Mouse (Mus musculus): ENCODE results near the gene Leap2.
A peak's percentile ranks its signal among the peaks of the same experiment; 100 is the strongest.

The Leap2 gene

GRCm38 (mm10) chr11:53423036-53423435, at the start of gene Leap2:
Gene Leap2 (minus strand): TSS chr11:53423170.
- DNase-seq (ENCODE audit: low spot score) = peak; percentile 75

DNA sequence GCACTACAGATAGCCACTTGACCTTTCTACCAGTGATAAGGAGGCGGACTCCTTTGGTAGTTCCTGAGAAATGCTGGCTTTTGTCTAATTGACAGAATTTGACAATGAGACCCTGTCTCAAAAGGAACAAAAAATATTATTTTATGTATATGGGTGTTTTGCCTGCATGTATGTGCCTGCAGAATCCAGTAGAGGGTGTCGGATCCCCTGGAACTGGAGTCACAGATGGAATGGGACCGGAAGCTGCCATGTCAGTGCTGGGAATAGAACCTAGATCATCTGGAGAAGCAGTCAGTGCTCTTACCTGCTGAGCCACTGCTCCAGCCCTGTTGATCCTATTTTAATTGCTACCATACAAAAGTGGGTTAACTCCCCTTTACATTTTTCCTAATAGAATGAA, 49.7 kb upstream of the Leap2 start:
- DNase-seq (ENCODE audit: low spot score) = no peak

DNA sequence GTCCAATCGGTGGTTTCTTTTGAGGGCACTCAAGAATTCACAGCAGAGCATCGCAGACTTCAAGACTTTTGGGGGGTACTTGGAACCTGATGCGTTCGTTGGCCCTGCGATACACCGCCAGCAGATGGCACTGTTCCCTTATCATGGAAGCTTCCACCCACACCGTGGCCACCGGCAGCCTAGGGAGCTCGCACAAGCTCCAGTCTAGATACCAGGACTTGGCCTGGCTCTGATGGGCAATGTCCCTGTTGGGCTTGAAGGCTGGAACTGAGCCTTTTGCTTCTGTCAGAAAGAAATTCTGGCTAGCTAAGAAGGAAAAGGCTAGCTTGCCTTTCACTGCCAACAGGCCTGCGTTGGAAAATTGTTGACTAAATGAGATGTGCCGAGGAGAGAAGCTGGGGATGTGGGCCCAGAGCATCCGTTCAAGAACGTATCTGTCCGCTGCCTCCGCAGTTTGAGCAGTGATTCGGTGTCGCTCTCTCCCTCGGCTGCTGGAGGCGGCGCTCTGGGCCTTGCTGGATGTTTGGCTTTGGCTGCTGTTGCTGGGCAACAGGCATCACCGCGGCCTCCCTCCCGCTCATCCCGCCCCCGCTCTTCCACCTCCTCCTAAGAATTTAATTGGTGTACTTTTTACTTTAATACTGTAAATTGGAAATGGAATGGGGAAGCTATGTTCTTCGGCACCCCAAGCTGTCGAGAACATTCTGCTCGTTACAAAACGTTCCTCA, 47.2 kb upstream of the Leap2 start, which contains the start of gene Gm9837:
Gene Gm9837, minus strand, starts transcription at position 512 of the 728 bp plus-strand sequence.
- peak; percentile 69 for DNase-seq (ENCODE audit: low spot score)

GRCm38 (mm10) chr11:53469294-53469967, 46.5 kb upstream of the Leap2 start:
- no peak for DNase-seq (ENCODE audit: low spot score)

DNA sequence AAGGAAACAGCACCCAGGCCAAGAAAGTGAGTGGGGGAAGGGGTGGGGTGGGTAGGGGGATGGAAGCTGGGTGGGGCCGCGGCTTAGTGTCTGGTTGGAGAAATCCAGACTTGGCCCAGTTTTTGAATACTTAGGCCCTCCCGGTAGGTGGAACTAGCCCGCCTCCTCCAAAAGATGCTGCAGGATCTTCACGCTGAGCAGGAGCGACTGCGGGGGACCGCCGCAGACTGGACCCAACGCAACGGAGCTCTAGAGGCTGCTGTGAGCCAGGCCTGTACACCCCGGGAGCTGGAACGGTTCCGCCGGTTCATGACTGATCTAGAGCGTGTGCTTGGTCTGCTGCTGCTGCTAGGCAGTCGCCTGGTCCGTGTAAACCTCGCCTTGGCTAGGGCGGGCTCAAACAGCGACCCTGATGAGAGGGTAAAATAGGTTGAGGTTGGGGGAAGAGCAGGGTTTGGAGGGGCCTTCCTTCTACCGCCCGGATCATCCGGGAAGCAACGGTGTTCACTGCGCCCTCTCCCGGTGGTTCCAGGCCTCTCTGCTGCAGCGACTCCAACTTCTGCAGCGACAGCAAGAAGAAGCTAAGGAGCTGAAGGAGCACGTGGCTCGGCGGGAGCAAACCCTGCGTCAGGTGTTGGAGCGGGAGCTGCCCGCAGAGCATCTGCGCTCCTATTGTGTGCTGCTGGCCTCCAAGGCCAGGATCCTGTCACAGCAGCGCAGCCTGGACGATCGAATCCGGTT, 43.4 kb upstream of the Leap2 start:
- DNase-seq (ENCODE audit: low spot score) = peak; percentile 69

DNA sequence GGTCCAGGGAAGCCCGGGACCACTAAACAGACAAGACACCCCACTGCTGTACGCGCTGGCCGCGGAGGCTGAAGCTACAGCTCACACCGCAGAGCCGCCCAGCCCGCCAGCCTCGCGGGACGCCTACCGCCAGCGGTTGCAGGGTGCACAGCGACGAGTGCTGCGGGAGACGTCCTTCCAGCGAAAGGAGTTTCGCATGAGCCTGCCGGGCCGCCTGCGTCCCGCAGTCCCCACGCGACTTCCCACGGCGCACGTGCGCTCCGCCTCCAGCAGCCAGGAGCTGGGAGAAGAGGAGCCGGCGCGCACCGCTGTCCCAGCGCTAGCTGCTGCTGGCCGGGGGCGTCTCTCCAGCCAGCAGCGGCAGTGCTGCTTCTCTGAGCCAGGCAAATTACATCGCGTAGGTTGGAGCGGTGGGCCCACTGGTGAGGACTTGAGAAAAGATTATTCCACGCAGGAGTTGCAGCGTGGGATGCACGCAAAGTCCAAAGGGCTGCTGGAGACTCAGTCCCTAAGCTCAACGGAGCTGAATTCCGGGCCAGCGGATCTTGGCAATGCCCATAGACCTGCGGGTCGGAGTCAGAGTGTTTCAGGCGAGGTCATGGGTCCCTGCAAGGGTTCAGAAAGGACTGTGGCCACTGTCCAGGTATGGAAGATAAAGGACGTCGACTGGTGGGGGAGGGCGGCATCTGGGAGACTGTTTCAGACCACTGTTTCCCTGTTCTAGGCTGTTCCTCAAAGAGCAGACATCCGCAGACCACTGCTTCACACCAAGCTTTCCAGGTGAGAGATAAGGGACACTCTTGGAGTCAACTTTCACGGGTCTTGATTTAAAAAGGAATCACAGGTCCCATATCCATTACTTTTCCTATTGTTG, 40.8 kb upstream of the Leap2 start:
- no peak for DNase-seq (ENCODE audit: low spot score)

GRCm38 (mm10) chr11:53461727-53462126, 38.8 kb upstream of the Leap2 start:
- DNase-seq (ENCODE audit: low spot score) = no peak

DNA sequence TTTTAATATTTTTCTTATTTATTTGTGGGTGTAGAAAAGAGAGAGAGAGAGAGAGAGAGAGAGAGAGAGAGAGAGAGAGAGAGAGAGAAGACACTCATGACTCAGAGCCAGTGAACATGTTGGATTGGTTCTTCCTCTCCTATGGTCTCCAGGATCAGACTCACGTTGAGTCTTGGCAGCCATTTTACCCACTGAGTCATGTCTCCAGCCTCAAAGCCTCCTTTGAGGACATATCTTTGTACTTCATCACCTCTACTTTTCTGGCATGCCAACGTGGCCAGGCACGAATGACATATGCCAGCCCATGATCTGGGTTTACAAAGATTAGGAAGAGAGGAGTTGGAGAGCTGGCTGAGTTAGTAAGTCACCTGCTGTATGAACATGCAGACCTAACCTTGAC, 37.2 kb upstream of the Leap2 start:
- DNase-seq (ENCODE audit: low spot score) = no peak

GRCm38 (mm10) chr11:53458996-53459395, 36.0 kb upstream of the Leap2 start:
- DNase-seq (ENCODE audit: low spot score) = no peak

DNA sequence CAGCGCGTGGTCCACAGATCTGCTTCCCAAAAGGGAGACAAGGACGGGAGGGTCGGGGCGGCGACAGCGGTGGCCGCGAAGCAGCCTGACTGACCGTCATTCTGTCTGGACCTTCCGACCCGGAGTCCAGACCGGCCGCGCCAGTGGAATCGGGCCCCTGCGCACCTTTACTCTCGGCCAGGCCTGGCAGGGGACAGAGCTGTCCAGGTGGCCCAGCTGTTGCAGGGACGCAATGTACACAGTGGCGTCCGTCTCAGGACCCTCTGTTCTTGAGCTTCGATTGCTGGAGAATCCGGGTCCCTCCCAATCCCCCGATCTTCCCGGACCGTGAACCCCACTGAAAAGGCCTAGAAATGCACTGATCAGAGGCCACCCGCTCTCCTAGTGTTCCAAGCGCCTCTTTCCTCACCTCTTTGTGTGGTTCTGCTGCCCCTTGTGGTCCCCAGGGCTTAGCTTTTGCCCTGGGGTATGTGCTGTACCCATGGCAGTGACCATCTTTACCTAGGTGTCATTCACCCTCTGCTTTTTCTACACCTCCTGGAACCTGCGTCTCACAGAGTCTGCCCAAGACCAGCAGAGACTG, 34.5 kb upstream of the Leap2 start:
- no peak for DNase-seq (ENCODE audit: low spot score)

DNA sequence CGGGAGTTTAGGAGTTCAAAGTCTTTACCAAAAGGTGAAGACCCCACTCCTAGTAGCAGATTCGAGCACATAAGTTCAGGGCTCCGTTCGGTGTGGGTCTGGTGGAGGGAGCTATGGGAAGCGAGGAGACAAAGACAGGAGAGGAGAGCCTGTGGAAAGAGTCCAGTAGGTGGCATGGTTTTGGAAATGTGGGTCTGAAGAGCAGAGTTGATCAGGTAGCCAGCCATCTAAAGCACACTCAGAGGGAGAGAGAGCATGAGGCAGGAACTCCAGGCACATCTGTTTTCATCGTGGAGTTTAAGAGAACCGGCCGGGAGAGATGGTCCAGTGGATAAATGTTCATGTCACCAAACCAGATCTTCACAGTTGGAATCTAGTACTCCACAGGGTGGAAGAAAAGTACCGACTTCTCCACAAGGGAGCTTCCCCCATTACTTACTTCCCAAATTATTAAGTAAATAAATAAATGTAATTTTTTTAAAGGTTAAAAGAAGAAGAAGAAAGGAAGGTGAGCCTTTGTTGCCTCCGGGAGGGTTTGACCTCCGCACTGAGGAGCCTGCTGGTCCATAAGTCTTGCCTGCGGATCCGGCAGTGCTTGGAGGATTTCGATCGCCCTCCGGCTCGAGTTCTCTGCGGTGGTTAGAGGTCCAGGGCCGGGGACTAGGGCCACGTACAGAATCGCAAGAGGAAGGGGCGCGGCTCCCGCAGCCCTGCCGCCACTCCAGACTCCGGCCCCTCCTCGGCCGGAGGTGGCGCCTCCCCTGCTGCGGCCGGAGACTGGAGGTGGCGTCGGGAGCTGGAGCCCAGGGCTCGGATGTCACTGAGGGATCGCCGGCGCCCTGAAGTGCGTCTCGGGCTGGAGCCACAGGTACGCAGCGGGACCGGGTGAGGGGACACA, 33.8 kb upstream of the Leap2 start, which contains the start of the genes Gm10447 and Shroom1:
Gene Gm10447, minus strand, starts transcription at position 637 of the 898 bp plus-strand sequence.
Gene Shroom1, plus strand, starts transcription at position 732 of the 898 bp plus-strand sequence.
- DNase-seq (ENCODE audit: low spot score) = peak; percentile 76

DNA sequence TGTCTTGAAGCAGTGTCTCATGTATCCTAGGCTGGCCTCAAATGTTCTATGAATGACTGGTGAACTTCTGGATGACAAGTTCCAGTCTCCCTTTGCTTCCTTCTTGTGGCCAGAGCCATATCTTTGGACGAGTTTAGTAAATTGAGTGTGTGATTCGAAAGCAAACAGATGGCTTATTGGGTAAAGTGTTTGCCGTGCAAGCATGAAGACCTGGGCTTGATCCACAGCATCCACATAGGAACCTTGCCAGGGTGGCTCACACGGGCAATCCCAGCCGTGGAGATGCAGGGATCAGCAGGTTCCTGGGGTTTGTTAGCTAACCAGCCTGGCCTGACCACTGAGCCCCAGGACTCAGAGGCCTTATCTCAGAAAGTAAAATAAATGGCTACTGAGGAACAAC, 30.1 kb upstream of the Leap2 start:
- DNase-seq (ENCODE audit: low spot score) = no peak

DNA sequence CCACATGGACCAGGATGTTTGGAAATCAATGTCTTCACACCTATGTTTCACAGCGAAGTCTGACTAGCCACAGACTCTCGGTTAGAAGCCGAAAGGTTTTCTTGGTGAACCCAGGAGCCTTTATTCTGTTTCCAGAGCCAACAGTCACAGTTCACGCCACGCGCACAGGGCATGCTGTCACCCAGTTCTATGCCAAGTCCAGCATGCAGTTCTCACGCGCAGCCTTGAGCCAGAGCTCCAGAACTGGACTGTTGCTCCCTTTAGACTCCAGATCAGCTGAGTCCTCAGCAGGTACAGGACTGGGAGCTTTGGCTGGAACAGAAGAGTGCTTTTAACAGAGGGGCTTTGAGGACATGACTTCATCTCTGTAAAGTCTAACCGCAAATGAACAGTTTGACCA, 29.4 kb upstream of the Leap2 start:
- no peak for DNase-seq (ENCODE audit: low spot score)

GRCm38 (mm10) chr11:53451361-53451760, 28.4 kb upstream of the Leap2 start:
- no peak for DNase-seq (ENCODE audit: low spot score)

GRCm38 (mm10) chr11:53450070-53450705, 27.2 kb upstream of the Leap2 start:
- no peak for DNase-seq (ENCODE audit: low spot score)

DNA sequence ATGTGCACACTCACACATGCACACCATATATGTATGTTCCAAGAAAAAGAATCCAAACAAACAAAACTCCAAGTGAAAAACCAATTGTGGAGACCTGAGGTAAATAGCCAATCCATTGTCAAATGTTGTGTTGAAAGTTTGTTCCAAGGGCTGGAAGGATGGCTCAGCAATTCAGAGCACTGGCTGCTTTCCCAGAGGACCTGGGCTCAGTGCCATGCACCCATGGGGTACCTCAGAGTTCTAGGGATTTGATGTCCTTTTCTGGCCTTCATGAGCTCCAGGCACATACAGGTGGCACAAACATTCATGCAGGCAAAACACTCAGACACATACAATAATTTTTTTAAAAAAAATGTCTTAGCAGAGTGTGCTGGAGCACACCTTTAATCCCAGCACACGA, 25.6 kb upstream of the Leap2 start:
- no peak for DNase-seq (ENCODE audit: low spot score)

- no peak for DNase-seq (ENCODE audit: low spot score)
Measured at GRCm38 (mm10) chr11:53447996-53448395, 25.0 kb upstream of the Leap2 start.

- peak; percentile 78 for DNase-seq (ENCODE audit: low spot score)
Measured at GRCm38 (mm10) chr11:53446183-53446582, 23.2 kb upstream of the Leap2 start.

GRCm38 (mm10) chr11:53445562-53445961, 22.6 kb upstream of the Leap2 start:
- no peak for DNase-seq (ENCODE audit: low spot score)

- DNase-seq (ENCODE audit: low spot score) = no peak
Measured at GRCm38 (mm10) chr11:53443861-53444260, 20.9 kb upstream of the Leap2 start.
